Mouse (Mus musculus) CH12.LX (cell line): ENCODE results near the gene Mamdc4. TPM values are rescaled to one million over a fixed set of nuclear protein-coding genes. Genes with fewer than 3 reads are reported as not detected.

Experiments used
- DNase-seq: peaks from one replicate; pipeline ENCODE4 v3.0.0-alpha.2; 2013; ENCODE audit errors: extremely low read depth
- H3K27ac ChIP-seq: 2 replicates; pipeline ENCODE4 v1.5.1; 2012; ENCODE audit warnings: low read depth, mild to moderate bottlenecking, control low read depth, moderate library complexity; ENCODE audit not compliant: insufficient read depth
- H3K27me3 ChIP-seq: replicated peaks from 2 replicates; pipeline ENCODE3; 2012; ENCODE audit warnings: inconsistent platforms
- H3K36me3 ChIP-seq, 2 experiments: replicated peaks in 1 of 2; 2 replicates each; pipeline versions ENCODE3 to v1.6.1; 2012; ENCODE audit warnings: inconsistent platforms in 1 of 2, low read length in 1 of 2, mild to moderate bottlenecking in 1 of 2, mixed read lengths in 1 of 2, moderate library complexity in 1 of 2; ENCODE audit not compliant: control insufficient read depth in 1 of 2, insufficient read depth in 1 of 2
- H3K4me1 ChIP-seq, 2 experiments: 2 replicates each; pipeline ENCODE4 v1.6.1; 2012; ENCODE audit warnings: inconsistent platforms in 1 of 2, moderate library complexity in 1 of 2; ENCODE audit not compliant: insufficient read depth in 2 of 2, control insufficient read depth in 1 of 2
- H3K4me2 ChIP-seq: 2 replicates; pipeline ENCODE4 v1.6.1; 2012; ENCODE audit warnings: low read depth, mild to moderate bottlenecking, control low read depth; ENCODE audit not compliant: poor library complexity, insufficient read depth, severe bottlenecking
- H3K4me3 ChIP-seq, 3 experiments: fragments of 150-350 bp in 1 of 3; sonication (generic) in 1 of 3; replicated peaks in 1 of 3; 2 replicates each; pipeline versions ENCODE3 to v1.5.1; 2011 to 2012; ENCODE audit warnings: low read depth in 2 of 3, low read length in 2 of 3, mild to moderate bottlenecking in 2 of 3, moderate library complexity in 2 of 3, control low read depth in 1 of 3, improper control_type of control experiment in 1 of 3, inconsistent platforms in 1 of 3, mixed read lengths in 1 of 3; ENCODE audit not compliant: poor library complexity in 1 of 3
- H3K79me2 ChIP-seq: replicated peaks from 2 replicates; pipeline ENCODE4 v1.6.1; 2012; ENCODE audit warnings: mild to moderate bottlenecking, moderate library complexity; ENCODE audit not compliant: control insufficient read depth, poor library complexity, insufficient read depth, severe bottlenecking; ENCODE audit errors: extremely low read depth
- H3K9ac ChIP-seq: 2 replicates; pipeline ENCODE4 v1.6.1; 2012; ENCODE audit warnings: low read depth, mild to moderate bottlenecking, control low read depth, moderate library complexity; ENCODE audit not compliant: insufficient read depth
- H3K9me3 ChIP-seq: replicated peaks from 2 replicates; pipeline ENCODE3; 2012; ENCODE audit warnings: low read length, inconsistent platforms, mixed read lengths
- CHD2 ChIP-seq: IDR thresholded peaks from 2 replicates; pipeline ENCODE4 v1.6.1; 2011; ENCODE audit warnings: low read length, improper control_type of control experiment
- ELF1 ChIP-seq: IDR thresholded peaks from 2 replicates; pipeline ENCODE4 v1.6.1; 2014; ENCODE audit warnings: low read depth, mild to moderate bottlenecking, inconsistent platforms, low read length, improper control_type of control experiment
- HCFC1 ChIP-seq: IDR thresholded peaks from 2 replicates; pipeline ENCODE4 v1.6.1; 2012; ENCODE audit warnings: low read depth, mild to moderate bottlenecking, inconsistent platforms, low read length, improper control_type of control experiment
- IRF4 ChIP-seq: IDR thresholded peaks from 2 replicates; pipeline ENCODE4 v1.6.1; 2014; ENCODE audit warnings: low read depth, mild to moderate bottlenecking, inconsistent platforms, low read length, improper control_type of control experiment
- MAFK ChIP-seq: IDR thresholded peaks from 2 replicates; pipeline ENCODE4 v1.6.1; 2011; ENCODE audit warnings: low read length, improper control_type of control experiment; ENCODE audit not compliant: insufficient replicate concordance
- MAZ ChIP-seq: IDR thresholded peaks from 2 replicates; pipeline ENCODE4 v1.6.1; 2012; ENCODE audit warnings: low read depth, mild to moderate bottlenecking, inconsistent platforms, low read length, improper control_type of control experiment, moderate library complexity
- MYC ChIP-seq: IDR thresholded peaks from 2 replicates; pipeline ENCODE4 v1.6.1; 2011; ENCODE audit warnings: low read depth, mild to moderate bottlenecking, improper control_type of control experiment, low read length
- NELFE ChIP-seq: IDR thresholded peaks from 2 replicates; pipeline ENCODE4 v1.6.1; 2011; ENCODE audit warnings: low read depth, low read length, improper control_type of control experiment
- PAX5 ChIP-seq: IDR thresholded peaks from 2 replicates; pipeline ENCODE4 v1.6.1; 2012; ENCODE audit warnings: low read length, inconsistent platforms, mixed read lengths
- POLR2AphosphoS2 ChIP-seq: IDR thresholded peaks from 2 replicates; pipeline ENCODE4 v1.6.1; 2011; ENCODE audit warnings: low read depth, low read length, improper control_type of control experiment
- RAD21 ChIP-seq: IDR thresholded peaks from 2 replicates; pipeline ENCODE4 v1.6.1; 2011; ENCODE audit warnings: low read depth, mild to moderate bottlenecking, low read length, improper control_type of control experiment, moderate library complexity
- RCOR1 ChIP-seq: conservative IDR thresholded peaks from 2 replicates; pipeline ENCODE4 v1.6.1; 2012; ENCODE audit warnings: low read depth, mild to moderate bottlenecking, inconsistent platforms, low read length, improper control_type of control experiment
- TBP ChIP-seq: conservative IDR thresholded peaks from 2 replicates; pipeline ENCODE4 v1.6.1; 2011; ENCODE audit warnings: low read depth, low read length, improper control_type of control experiment
- TCF12 ChIP-seq: IDR thresholded peaks from 2 replicates; pipeline ENCODE4 v1.6.1; 2014; ENCODE audit warnings: low read depth, mild to moderate bottlenecking, inconsistent platforms, low read length, improper control_type of control experiment
- USF1 ChIP-seq: IDR thresholded peaks from 2 replicates; pipeline ENCODE4 v1.6.1; 2014; ENCODE audit warnings: low read depth, mild to moderate bottlenecking, inconsistent platforms, low read length, improper control_type of control experiment
- USF2 ChIP-seq: conservative IDR thresholded peaks from 2 replicates; pipeline ENCODE4 v1.6.1; 2011; ENCODE audit warnings: low read depth, low read length, improper control_type of control experiment
- ZC3H11A ChIP-seq: IDR thresholded peaks from 2 replicates; pipeline ENCODE4 v1.6.1; 2012; ENCODE audit warnings: low read depth, mild to moderate bottlenecking, inconsistent platforms, low read length, improper control_type of control experiment
- dilution Hi-C: fragments of 300-500 bp; cut with MboI; formaldehyde crosslinking; loops from 2 replicates; pipeline ENCODE4 v1.14.3; 2020; ENCODE audit warnings: low sequenced_read_pairs; ENCODE audit not compliant: extremely low pct_unique_long_range_greater_than_20kb, extremely low pct_ligation_motif_present
- in situ Hi-C: fragments of 300-500 bp; cut with MboI; formaldehyde crosslinking; loops from 3 replicates; pipeline ENCODE4 v1.14.3; 2019; ENCODE audit warnings: low sequenced_read_pairs, low pct_ligation_motif_present, low pct_unique_long_range_greater_than_20kb, mixed read lengths
- polyA plus RNA-seq: library from polyadenylated mRNA; unstranded; fragments of >175 nt; gene quantifications from 2 replicates; pipeline ENCODE4 v1.2.1, GENCODE M21; 2012; ENCODE audit warnings: low read depth; ENCODE audit not compliant: insufficient read length
- total RNA-seq, 2 experiments: library from RNA; depleted of rRNA; stranded (reverse); fragments of 300-350 nt in 1 of 2; fragments of >200 nt in 1 of 2; gene quantifications; 2 replicates each; pipeline ENCODE4 v1.2.3; 2012 to 2014

The Mamdc4 gene
- total and polyA plus RNA-seq, 3 experiments = 4.4 to 34.9 (median 11.5) TPM

GRCm38 (mm10) chr2:25585601-25586000, 11.0 kb upstream of the Mamdc4 start:
- no peak for TF ChIP-seq RAD21
- TF ChIP-seq MAFK = no peak
- no peak for TF ChIP-seq USF2
- TF ChIP-seq CHD2 = no peak
- TF ChIP-seq HCFC1 = no peak
- no peak for TF ChIP-seq MYC
- no peak for TF ChIP-seq TCF12
- no peak for TF ChIP-seq NELFE
- in situ Hi-C loops = no loop called here
- no peaks in the 10 kb centered on the region for H3K79me2 ChIP-seq
- peaks cover 61 to 84% of the 10 kb centered on the region in 2 experiments for H3K36me3 ChIP-seq
- no peak overlapping the region for H3K4me2 ChIP-seq
- no peak overlapping the region for H3K4me3 ChIP-seq
- no peaks in the 10 kb centered on the region for H3K9me3 ChIP-seq
- no peak overlapping the region for H3K27ac ChIP-seq
- peaks cover 3 to 19% of the 10 kb centered on the region in 2 experiments; a peak in 3 of 4 replicates for H3K4me1 ChIP-seq
- H3K9ac ChIP-seq = no peak overlapping the region
- dilution Hi-C loops = no loop called here
- DNase-seq = no peak
- H3K27me3 ChIP-seq = no peaks in the 10 kb centered on the region

DNA sequence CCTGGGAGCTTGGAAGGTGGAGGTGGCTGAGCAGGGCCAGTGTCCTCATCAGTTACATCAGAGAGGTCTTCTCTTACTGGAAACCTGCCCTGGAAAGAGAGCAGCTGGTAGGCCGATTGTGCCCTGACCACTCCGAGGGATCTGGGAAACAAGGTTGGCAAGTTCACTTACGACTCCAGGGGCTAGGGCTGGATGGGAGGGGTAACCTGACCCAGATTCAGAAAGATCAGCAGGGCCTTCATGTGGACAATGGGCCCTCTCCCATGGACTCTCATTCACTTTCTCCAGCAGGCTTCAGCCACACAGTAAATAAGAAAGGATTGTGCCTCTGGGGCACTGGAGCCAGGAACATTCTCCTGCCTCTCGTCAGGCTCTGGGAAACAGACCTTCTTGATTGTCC, 10.2 kb upstream of the Mamdc4 start:
- dilution Hi-C loops = no loop called here
- Histone ChIP-seq H3K79me2 (no peaks in the 10 kb centered on the region), H3K4me2 (no peak overlapping the region), H3K4me3 (no peak overlapping the region), H3K27me3 (no peaks in the 10 kb centered on the region), H3K9me3 (peaks cover 3% of the 10 kb centered on the region), H3K4me1 (peaks cover 5 to 24% of the 10 kb centered on the region in 2 experiments; a peak in 3 of 4 replicates), H3K9ac (no peak overlapping the region), H3K27ac (no peak overlapping the region), H3K36me3 (peaks cover 55 to 78% of the 10 kb centered on the region in 2 experiments)
- in situ Hi-C loops = no loop called here
- no peak for DNase-seq
- TF ChIP-seq MYC (no peak), TBP (no peak), RAD21 (no peak), RCOR1 (no peak), CHD2 (no peak), ZC3H11A (no peak), USF2 (no peak), MAZ (no peak), PAX5 (no peak), POLR2AphosphoS2 (no peak), IRF4 (no peak), ELF1 (no peak), USF1 (no peak), TCF12 (no peak)
- TF ChIP-seq, all 38 proteins: peak for 0
